Mouse (Mus musculus) heart, adult 2 months (tissue): ENCODE data around the gene Lmtk3.

Experiments used
- CTCF ChIP-seq: fragments of 200-600 bp; IDR thresholded peaks from 2 replicates; pipeline ENCODE4 v1.8.1; 2022; ENCODE audit warnings: antibody characterized with exemption, mild to moderate bottlenecking, moderate library complexity
- EP300 ChIP-seq: fragments of 200-500 bp; IDR thresholded peaks from 2 replicates; pipeline ENCODE4 v1.6.1; 2011; ENCODE audit warnings: low read depth, low read length, control low read depth; ENCODE audit not compliant: insufficient read depth
- POLR2A ChIP-seq: fragments of 200-500 bp; IDR thresholded peaks from 2 replicates; pipeline ENCODE4 v1.6.1; 2011; ENCODE audit warnings: mild to moderate bottlenecking, low read depth, low read length, control low read depth; ENCODE audit not compliant: insufficient read depth

GRCm38 (mm10) chr7:45832428-45832827 lies 48.9 kb downstream of the Lmtk3 start:
- TF ChIP-seq POLR2A = no peak
- TF ChIP-seq CTCF = no peak
- no peak for TF ChIP-seq EP300
